Mouse (Mus musculus): ENCODE measurements around the gene Aldh18a1. TPM values are rescaled to one million over a fixed set of nuclear protein-coding genes. Genes with fewer than 3 reads are reported as not detected.
"Not testable (repeated sequence)": the region's sequence is repeated elsewhere in the genome, so short reads cannot be mapped to it uniquely, and the experiment has no call there.

The Aldh18a1 gene
- polyA plus RNA-seq, 1 experiment, result 18.0 TPM

- Histone ChIP-seq H3K4me1 (ENCODE audit: control insufficient read depth, insufficient read depth, insufficient read length) (no peaks in the 10 kb centered on the region), H3K36me3 (ENCODE audit: control insufficient read depth, insufficient read depth, low read length) (peaks cover 37% of the 10 kb centered on the region), H3K27me3 (ENCODE audit: control insufficient read depth, insufficient read depth, low read length) (no peaks in the 10 kb centered on the region), H3K4me3 (ENCODE audit: extremely low read depth, insufficient read depth, insufficient read length) (no peak overlapping the region), H3K27ac (ENCODE audit: insufficient read depth, low read length) (no peak overlapping the region)
- no peak for DNase-seq (ENCODE audit: low read depth in 1 of 2, low spot score in 2 of 2)
- TF ChIP-seq CTCF (IDR thresholded peaks at IDR 0.05; ENCODE audit: extremely low read depth, insufficient read depth, insufficient read length, insufficient replicate concordance), result no peak
- no peak for TF ChIP-seq POLR2A (IDR thresholded peaks at IDR 0.05; ENCODE audit: low read depth, low read length)
- 88% methylated on average over 9 of the region's 9 CpGs for WGBS
Observed at GRCm38 (mm10) chr19:40570726-40571125, 17.5 kb downstream of the Aldh18a1 start.

- Histone ChIP-seq H3K27me3 (ENCODE audit: control insufficient read depth, insufficient read depth, low read length) (no peaks in the 10 kb centered on the region), H3K27ac (ENCODE audit: insufficient read depth, low read length) (no peak overlapping the region), H3K4me1 (ENCODE audit: control insufficient read depth, insufficient read depth, insufficient read length) (no peaks in the 10 kb centered on the region), H3K4me3 (ENCODE audit: extremely low read depth, insufficient read depth, insufficient read length) (no peak overlapping the region), H3K36me3 (ENCODE audit: control insufficient read depth, insufficient read depth, low read length) (peaks cover 38% of the 10 kb centered on the region)
- TF ChIP-seq CTCF (IDR thresholded peaks at IDR 0.05; ENCODE audit: extremely low read depth, insufficient read depth, insufficient read length, insufficient replicate concordance) (no peak), POLR2A (IDR thresholded peaks at IDR 0.05; ENCODE audit: low read depth, low read length) (no peak)
- WGBS, result 90% methylated on average over 3 of the region's 3 CpGs
- no peak for DNase-seq (ENCODE audit: low read depth in 1 of 2, low spot score in 2 of 2)
Observed at GRCm38 (mm10) chr19:40567616-40568015, 20.6 kb downstream of the Aldh18a1 start.

GRCm38 (mm10) chr19:40563880-40564645 lies 24.2 kb downstream of the Aldh18a1 start:
- H3K27ac ChIP-seq (ENCODE audit: insufficient read depth, low read length), result no peak overlapping the region
- H3K4me1 ChIP-seq (ENCODE audit: control insufficient read depth, insufficient read depth, insufficient read length), result no peaks in the 10 kb centered on the region
- no peaks in the 10 kb centered on the region for H3K27me3 ChIP-seq (ENCODE audit: control insufficient read depth, insufficient read depth, low read length)
- 95% methylated on average over 10 of the region's 10 CpGs for WGBS
- no peak overlapping the region for H3K4me3 ChIP-seq (ENCODE audit: extremely low read depth, insufficient read depth, insufficient read length)
- TF ChIP-seq CTCF (IDR thresholded peaks at IDR 0.05; ENCODE audit: extremely low read depth, insufficient read depth, insufficient read length, insufficient replicate concordance), result no peak
- TF ChIP-seq POLR2A (IDR thresholded peaks at IDR 0.05; ENCODE audit: low read depth, low read length), result no peak
- peaks cover 32% of the 10 kb centered on the region for H3K36me3 ChIP-seq (ENCODE audit: control insufficient read depth, insufficient read depth, low read length)
- no peak for DNase-seq (ENCODE audit: low read depth in 1 of 2, low spot score in 2 of 2)

- H3K4me1 ChIP-seq (ENCODE audit: control insufficient read depth, insufficient read depth, insufficient read length); DNase-seq (ENCODE audit: low read depth in 1 of 2, low spot score in 2 of 2); H3K27me3 ChIP-seq (ENCODE audit: control insufficient read depth, insufficient read depth, low read length); H3K4me3 ChIP-seq (ENCODE audit: extremely low read depth, insufficient read depth, insufficient read length); H3K27ac ChIP-seq (ENCODE audit: insufficient read depth, low read length): not testable (repeated sequence)
- peaks cover 31% of the 10 kb centered on the region for H3K36me3 ChIP-seq (ENCODE audit: control insufficient read depth, insufficient read depth, low read length)
- WGBS, result 91% methylated on average over 13 of the region's 31 CpGs
Observed at GRCm38 (mm10) chr19:40561521-40561920, 26.7 kb downstream of the Aldh18a1 start.

- 92% methylated on average over 7 of the region's 7 CpGs for WGBS
- Histone ChIP-seq H3K4me3 (ENCODE audit: extremely low read depth, insufficient read depth, insufficient read length) (no peak overlapping the region), H3K27ac (ENCODE audit: insufficient read depth, low read length) (no peak overlapping the region), H3K4me1 (ENCODE audit: control insufficient read depth, insufficient read depth, insufficient read length) (no peaks in the 10 kb centered on the region), H3K27me3 (ENCODE audit: control insufficient read depth, insufficient read depth, low read length) (no peaks in the 10 kb centered on the region), H3K36me3 (ENCODE audit: control insufficient read depth, insufficient read depth, low read length) (peaks cover 20% of the 10 kb centered on the region)
- TF ChIP-seq POLR2A (IDR thresholded peaks at IDR 0.05; ENCODE audit: low read depth, low read length) (no peak), CTCF (IDR thresholded peaks at IDR 0.05; ENCODE audit: extremely low read depth, insufficient read depth, insufficient read length, insufficient replicate concordance) (no peak)
- no peak for DNase-seq (ENCODE audit: low read depth in 1 of 2, low spot score in 2 of 2)
Observed at GRCm38 (mm10) chr19:40556029-40556428, 32.2 kb downstream of the Aldh18a1 start.

GRCm38 (mm10) chr19:40555136-40555535 lies 33.1 kb downstream of the Aldh18a1 start:
- no peaks in the 10 kb centered on the region for H3K4me1 ChIP-seq (ENCODE audit: control insufficient read depth, insufficient read depth, insufficient read length)
- no peaks in the 10 kb centered on the region for H3K27me3 ChIP-seq (ENCODE audit: control insufficient read depth, insufficient read depth, low read length)
- H3K4me3 ChIP-seq (ENCODE audit: extremely low read depth, insufficient read depth, insufficient read length), result no peak overlapping the region
- no peak for TF ChIP-seq CTCF (IDR thresholded peaks at IDR 0.05; ENCODE audit: extremely low read depth, insufficient read depth, insufficient read length, insufficient replicate concordance)
- no peak for TF ChIP-seq POLR2A (IDR thresholded peaks at IDR 0.05; ENCODE audit: low read depth, low read length)
- WGBS, result 97% methylated on average over 8 of the region's 8 CpGs
- H3K27ac ChIP-seq (ENCODE audit: insufficient read depth, low read length), result no peak overlapping the region
- peaks cover 28% of the 10 kb centered on the region for H3K36me3 ChIP-seq (ENCODE audit: control insufficient read depth, insufficient read depth, low read length)
- DNase-seq (ENCODE audit: low read depth in 1 of 2, low spot score in 2 of 2), result no peak

- WGBS, result 94% methylated on average over 11 of the region's 11 CpGs
- Histone ChIP-seq H3K4me1 (ENCODE audit: control insufficient read depth, insufficient read depth, insufficient read length) (no peaks in the 10 kb centered on the region), H3K27me3 (ENCODE audit: control insufficient read depth, insufficient read depth, low read length) (no peaks in the 10 kb centered on the region), H3K36me3 (ENCODE audit: control insufficient read depth, insufficient read depth, low read length) (peaks cover 28% of the 10 kb centered on the region), H3K4me3 (ENCODE audit: extremely low read depth, insufficient read depth, insufficient read length) (no peak overlapping the region), H3K27ac (ENCODE audit: insufficient read depth, low read length) (no peak overlapping the region)
- no peak for DNase-seq (ENCODE audit: low read depth in 1 of 2, low spot score in 2 of 2)
- no peak for TF ChIP-seq POLR2A (IDR thresholded peaks at IDR 0.05; ENCODE audit: low read depth, low read length)
Observed at GRCm38 (mm10) chr19:40554343-40554742, 33.9 kb downstream of the Aldh18a1 start.

Measured in spleen, adult 2 months (tissue).